Mouse (Mus musculus) stomach, postnatal 0 days (tissue): ENCODE results near the gene Akap13.

Source experiments
- CTCF ChIP-seq: IDR thresholded peaks from 2 replicates; pipeline ENCODE4 v1.5.1; 2016; ENCODE audit warnings: antibody characterized with exemption, low read depth, mild to moderate bottlenecking, moderate library complexity
- EP300 ChIP-seq: optimal IDR thresholded peaks from 2 replicates; pipeline ENCODE3; 2016; ENCODE audit warnings: antibody characterized with exemption

GRCm38 (mm10) chr7:75679631-75680030, 224.3 kb downstream of the Akap13 start:
- TF ChIP-seq CTCF, result no peak
- no peak for TF ChIP-seq EP300
